Comparison of ENCODE assay signal across 29 mouse cellular contexts in genomic region chr3:21349421-21349820, GRCm38 (mm10).
DNase-seq lines count a peak whose midpoint lies in the region; ATAC-seq and TF ChIP-seq lines count a peak whose summit lies in the region.
"Had no signal": no experiment of that assay in that cellular context is flagged by ENCODE, and none has a peak within 500 bp of the region (broad histone marks: within the 10 kb centered on the region; RNA-seq: fewer than 3 reads in every experiment).

No protein-coding gene starts in this region.

- ATAC-seq in heart, embryonic 12.5 days (ENCODE audit: insufficient number of reproducible peaks, low FRiP score): no peak
- peak; percentile 55; the same call in 1 of the 2 replicates for ATAC-seq in heart, embryonic 16.5 days (replicated peaks; ENCODE audit: extremely low read depth, insufficient read depth, low FRiP score)
- ATAC-seq: forebrain, postnatal 0 days; hindbrain, postnatal 0 days; intestine, embryonic 15.5 days; midbrain, embryonic 13.5 days; Patski had no signal

- no peak for TF ChIP-seq CTCF in gastrocnemius, adult 2 months (IDR thresholded peaks at IDR 0.05)

- H3K27ac ChIP-seq in gastrocnemius, adult 2 months: peak overlapping the region; percentile 64
- H3K27ac ChIP-seq in heart, embryonic 12.5 days (ENCODE audit: poor library complexity, severe bottlenecking): no peak overlapping the region
- H3K27ac ChIP-seq in heart, embryonic 16.5 days (ENCODE audit: low read length): 0 out of 2 replicates have a peak overlapping the region, but pooled peaks have one; percentile 14
- H3K27ac ChIP-seq: forebrain, embryonic 12.5 days; hindbrain, embryonic 12.5 days; hindbrain, postnatal 0 days; intestine, embryonic 15.5 days; limb, embryonic 12.5 days; liver, embryonic 15.5 days; macrophage; midbrain, embryonic 13.5 days; neural tube, embryonic 13.5 days had no signal

- no peak for DNase-seq in gastrocnemius, adult 2 months
- DNase-seq in gastrocnemius, postnatal 10 days: no peak
- peak; percentile 10 to 63 for DNase-seq in heart, adult 9 months (ENCODE audit: low spot score in 2 of 2)
- peak; percentile 32 for DNase-seq in Muller cell, postnatal 12 days (ENCODE audit: inconsistent ontology term)
- no peak for DNase-seq in cerebellum, adult 11-12 months
- DNase-seq in embryo, embryonic 11 days: no peak
- DNase-seq: adrenal gland, postnatal 25 days; cerebellum, adult 18-20 months; cerebellum, postnatal 10 days; forebrain, postnatal 0 days; kidney, adult 8-10 months; kidney, postnatal 25 days; lung, embryonic 14.5 days; right cerebral cortex, postnatal 4 days; thymus, adult 2 months; thymus, postnatal 36 days had no signal

- intact Hi-C loops in gastrocnemius, adult 2 months (cut with DNase I): no loop called here

- 50% methylated on average over 3 of the region's 3 CpGs for WGBS in heart, embryonic 12.5 days
- WGBS in heart, embryonic 16.5 days: 38% methylated on average over 3 of the region's 3 CpGs

- no peaks in the 10 kb centered on the region for H3K9me3 ChIP-seq in heart, embryonic 12.5 days (replicated peaks)
- H3K9me3 ChIP-seq in heart, embryonic 16.5 days (replicated peaks; ENCODE audit: control insufficient read depth, low read length): no peaks in the 10 kb centered on the region
- H3K9me3 ChIP-seq: forebrain, embryonic 12.5 days; G1E; hindbrain, embryonic 12.5 days; intestine, embryonic 15.5 days; limb, embryonic 12.5 days; liver, embryonic 15.5 days; midbrain, embryonic 13.5 days; neural tube, embryonic 13.5 days had no signal

- no peak overlapping the region for H3K4me2 ChIP-seq in heart, embryonic 12.5 days
- H3K4me2 ChIP-seq in heart, embryonic 16.5 days (ENCODE audit: low read depth, low read length): no peak overlapping the region
- H3K4me2 ChIP-seq: forebrain, embryonic 12.5 days; hindbrain, embryonic 12.5 days; intestine, embryonic 15.5 days; limb, embryonic 12.5 days; liver, embryonic 15.5 days; lung, embryonic 14.5 days; midbrain, embryonic 13.5 days; neural tube, embryonic 13.5 days had no signal

- H3K4me3 ChIP-seq in gastrocnemius, adult 2 months: no peak overlapping the region
- no peak overlapping the region for H3K4me3 ChIP-seq in heart, embryonic 12.5 days
- H3K4me3 ChIP-seq in heart, embryonic 16.5 days (ENCODE audit: low read length): no peak overlapping the region
- H3K4me3 ChIP-seq: forebrain, embryonic 12.5 days; hindbrain, embryonic 12.5 days; intestine, embryonic 15.5 days; limb, embryonic 12.5 days; liver, embryonic 15.5 days; midbrain, embryonic 13.5 days; neural tube, embryonic 13.5 days had no signal

- H3K9ac ChIP-seq in heart, embryonic 12.5 days: no peak overlapping the region
- H3K9ac ChIP-seq in heart, embryonic 16.5 days (ENCODE audit: low read length): no peak overlapping the region
- H3K9ac ChIP-seq: forebrain, embryonic 12.5 days; forebrain, postnatal 0 days; hindbrain, embryonic 12.5 days; intestine, embryonic 15.5 days; limb, embryonic 12.5 days; liver, embryonic 15.5 days; lung, embryonic 14.5 days; midbrain, embryonic 13.5 days; neural tube, embryonic 13.5 days had no signal

- no peaks in the 10 kb centered on the region for H3K4me1 ChIP-seq in heart, embryonic 12.5 days (replicated peaks)
- peaks cover 5% of the 10 kb centered on the region; the same call in 1 of the 2 replicates for H3K4me1 ChIP-seq in heart, embryonic 16.5 days (ENCODE audit: control insufficient read depth, insufficient read depth, low read length)
- H3K4me1 ChIP-seq: forebrain, embryonic 12.5 days; hindbrain, embryonic 12.5 days; intestine, embryonic 15.5 days; limb, embryonic 12.5 days; liver, embryonic 15.5 days; midbrain, embryonic 13.5 days; neural tube, embryonic 13.5 days had no signal

- no peaks in the 10 kb centered on the region for H3K27me3 ChIP-seq in heart, embryonic 12.5 days (replicated peaks)
- no peaks in the 10 kb centered on the region for H3K27me3 ChIP-seq in heart, embryonic 16.5 days (ENCODE audit: control insufficient read depth, insufficient read depth, low read length)
- H3K27me3 ChIP-seq: forebrain, embryonic 12.5 days; hindbrain, embryonic 12.5 days; intestine, embryonic 15.5 days; limb, embryonic 12.5 days; liver, embryonic 15.5 days; midbrain, embryonic 13.5 days; neural tube, embryonic 13.5 days; Patski had no signal

- no peaks in the 10 kb centered on the region for H3K36me3 ChIP-seq in heart, embryonic 12.5 days
- no peaks in the 10 kb centered on the region for H3K36me3 ChIP-seq in heart, embryonic 16.5 days (ENCODE audit: control insufficient read depth, insufficient read depth)
- H3K36me3 ChIP-seq: forebrain, embryonic 12.5 days; G1E; hindbrain, embryonic 12.5 days; intestine, embryonic 15.5 days; limb, embryonic 12.5 days; liver, embryonic 15.5 days; midbrain, embryonic 13.5 days; neural tube, embryonic 13.5 days had no signal

Comparison
In these comparisons a context has a peak if more than half of its experiments do, and no peak if none do; other contexts are left out.
1. DNase-seq: peak in heart, adult 9 months (2 of 2) and Muller cell, postnatal 12 days (single experiment); none in gastrocnemius, adult 2 months (single experiment), gastrocnemius, postnatal 10 days (single experiment), cerebellum, adult 11-12 months (single experiment) and embryo, embryonic 11 days (single experiment).